Mouse (Mus musculus) stomach, postnatal 0 days (tissue): ENCODE measurements at regions not wholly inside any gene's neighbourhood (a gene's known extent, or its start where the extent isn't known, plus 50 kb on each side); places are given as distances from the start of the nearest gene placed in this dataset.
"Not testable (repeated sequence)": the region's sequence is repeated elsewhere in the genome, so short reads cannot be mapped to it uniquely, and the experiment has no call there.

Experiments
- ATAC-seq: fragments of 200-750 bp; cut with Nextera tagmentation; 2 replicates; pipeline ENCODE4 v1.8.0; 2017; ENCODE audit not compliant: low FRiP score, low TSS enrichment
- DNase-seq: peaks from one replicate; pipeline ENCODE4 v3.0.0-alpha.2; 2016; ENCODE audit warnings: low spot score
- H3K27ac ChIP-seq: fragments of 300-500 bp; sonication (generic); replicated peaks from 2 replicates; pipeline ENCODE4 v1.5.1; 2014; ENCODE audit warnings: mild to moderate bottlenecking, control low read depth
- H3K27me3 ChIP-seq: fragments of 300-500 bp; sonication (generic); 2 replicates; pipeline ENCODE4 v1.6.1; 2014; ENCODE audit warnings: low read length; ENCODE audit not compliant: control insufficient read depth, insufficient read depth
- H3K36me3 ChIP-seq: fragments of 300-500 bp; sonication (generic); 2 replicates; pipeline ENCODE4 v1.6.1; 2014; ENCODE audit warnings: low read length, mixed read lengths; ENCODE audit not compliant: control insufficient read depth, insufficient read depth
- H3K4me1 ChIP-seq: fragments of 300-500 bp; sonication (generic); replicated peaks from 2 replicates; pipeline ENCODE4 v1.6.1; 2014; ENCODE audit warnings: antibody characterized with exemption; ENCODE audit not compliant: control insufficient read depth, insufficient read depth
- H3K4me2 ChIP-seq: fragments of 300-500 bp; sonication (generic); replicated peaks from 2 replicates; pipeline ENCODE4 v1.6.1; 2014; ENCODE audit warnings: low read depth, mild to moderate bottlenecking, control low read depth, moderate library complexity
- H3K4me3 ChIP-seq: fragments of 300-500 bp; sonication (generic); 2 replicates; pipeline ENCODE4 v1.5.1; 2014; ENCODE audit warnings: low read depth, low read length, control low read depth
- H3K9ac ChIP-seq: fragments of 300-500 bp; sonication (generic); 2 replicates; pipeline ENCODE4 v1.6.1; 2014; ENCODE audit warnings: mild to moderate bottlenecking, low read length, control low read depth, mixed read lengths
- H3K9me3 ChIP-seq: fragments of 300-500 bp; sonication (generic); 2 replicates; pipeline ENCODE4 v1.6.1; 2016; ENCODE audit warnings: low read length; ENCODE audit not compliant: control insufficient read depth
- CTCF ChIP-seq: IDR thresholded peaks from 2 replicates; pipeline ENCODE4 v1.5.1; 2016; ENCODE audit warnings: antibody characterized with exemption, low read depth, mild to moderate bottlenecking, moderate library complexity
- EP300 ChIP-seq: optimal IDR thresholded peaks from 2 replicates; pipeline ENCODE3; 2016; ENCODE audit warnings: antibody characterized with exemption
- WGBS: fragments of 180-500 bp; shearing (Covaris S2); extraction: QIAGEN DNeasy Blood & Tissue Kit; methylation state at CpG from one replicate; pipeline ENCODE4 v1.1.7; 2014; 5-methylcytosine and 5-hydroxymethylcytosine counted together

GRCm38 (mm10) chr2:84065061-84065460 is 74.7 kb downstream of the Gm13691 start:
- H3K9me3 ChIP-seq: no peaks in the 10 kb centered on the region
- 43% methylated on average over 7 of the region's 7 CpGs for WGBS
- TF ChIP-seq EP300: no peak
- TF ChIP-seq CTCF: peak; percentile 68
- H3K4me3 ChIP-seq: no peak overlapping the region
- no peaks in the 10 kb centered on the region for H3K4me1 ChIP-seq
- H3K36me3 ChIP-seq: no peaks in the 10 kb centered on the region
- H3K4me2 ChIP-seq: no peak overlapping the region
- H3K9ac ChIP-seq: no peak overlapping the region
- ATAC-seq (no peak), DNase-seq (no peak)
- H3K27me3 ChIP-seq: no peaks in the 10 kb centered on the region
- no peak overlapping the region for H3K27ac ChIP-seq

DNA sequence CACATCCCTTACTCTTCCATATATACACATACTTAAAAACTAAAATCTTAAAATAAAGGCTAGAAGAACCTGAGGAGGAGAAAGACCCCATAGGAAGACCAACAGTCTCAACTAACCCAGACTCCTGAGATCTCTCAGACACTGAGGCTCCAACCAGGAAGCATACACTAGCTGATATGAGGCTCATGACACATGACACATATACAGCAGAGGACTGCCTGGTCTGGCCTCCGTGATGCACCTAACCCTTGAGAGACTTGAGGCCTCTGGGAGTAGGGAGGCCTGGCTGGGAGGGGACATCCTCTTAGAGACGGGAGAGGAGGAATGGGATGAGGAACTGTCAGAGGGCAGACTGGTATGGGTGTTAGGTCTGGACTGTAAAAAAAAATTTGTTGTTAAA is 75.4 kb downstream of the Gm13691 start:
- WGBS: 78% methylated on average over 2 of the region's 2 CpGs
- no peak for TF ChIP-seq EP300

GRCm38 (mm10) chr2:84066151-84066693 is 75.9 kb downstream of the Gm13691 start:
- H3K27ac ChIP-seq: no peak overlapping the region
- no peak for TF ChIP-seq EP300
- TF ChIP-seq CTCF: no peak
- H3K27me3 ChIP-seq: no peaks in the 10 kb centered on the region
- 53% methylated on average over 3 of the region's 3 CpGs for WGBS
- ATAC-seq (no peak), DNase-seq (no peak)
- no peaks in the 10 kb centered on the region for H3K4me1 ChIP-seq
- no peak overlapping the region for H3K4me2 ChIP-seq
- H3K4me3 ChIP-seq: no peak overlapping the region
- H3K9me3 ChIP-seq: no peaks in the 10 kb centered on the region
- H3K36me3 ChIP-seq: no peaks in the 10 kb centered on the region
- H3K9ac ChIP-seq: no peak overlapping the region

More for the DNA sequence above, 75.4 kb downstream of the Gm13691 start:
- no peak overlapping the region for H3K4me3 ChIP-seq
- H3K27me3 ChIP-seq: no peaks in the 10 kb centered on the region
- no peak overlapping the region for H3K4me2 ChIP-seq
- H3K27ac ChIP-seq: no peak overlapping the region
- ATAC-seq: no peak
- no peaks in the 10 kb centered on the region for H3K36me3 ChIP-seq
- H3K9me3 ChIP-seq: no peaks in the 10 kb centered on the region
- no peak for DNase-seq
- H3K9ac ChIP-seq: no peak overlapping the region
- no peaks in the 10 kb centered on the region for H3K4me1 ChIP-seq

GRCm38 (mm10) chr2:84066785-84067526 is 76.6 kb downstream of the Gm13691 start:
- 80% methylated on average over 6 of the region's 6 CpGs for whole genome bisulfite sequencing
- ATAC-seq: no peak
- no peak for TF ChIP-seq CTCF
- no peak for TF ChIP-seq EP300

GRCm38 (mm10) chr2:84068617-84069016 is 78.3 kb downstream of the Gm13691 start:
- Histone ChIP-seq H3K27me3 (no peaks in the 10 kb centered on the region), H3K36me3 (no peaks in the 10 kb centered on the region), H3K9me3 (no peaks in the 10 kb centered on the region), H3K9ac (no peak overlapping the region), H3K27ac (no peak overlapping the region), H3K4me1 (no peaks in the 10 kb centered on the region), H3K4me3 (no peak overlapping the region), H3K4me2 (no peak overlapping the region)
- DNase-seq: no peak
- no peak for ATAC-seq
- TF ChIP-seq EP300: no peak
- no peak for TF ChIP-seq CTCF
- WGBS: 56% methylated on average over 4 of the region's 4 CpGs

More at GRCm38 (mm10) chr2:84066785-84067526, 76.6 kb downstream of the Gm13691 start:
- Histone ChIP-seq H3K4me3 (no peak overlapping the region), H3K27ac (no peak overlapping the region), H3K9ac (no peak overlapping the region), H3K9me3 (no peaks in the 10 kb centered on the region), H3K4me2 (no peak overlapping the region), H3K27me3 (no peaks in the 10 kb centered on the region), H3K4me1 (no peaks in the 10 kb centered on the region), H3K36me3 (no peaks in the 10 kb centered on the region)
- no peak for DNase-seq

DNA sequence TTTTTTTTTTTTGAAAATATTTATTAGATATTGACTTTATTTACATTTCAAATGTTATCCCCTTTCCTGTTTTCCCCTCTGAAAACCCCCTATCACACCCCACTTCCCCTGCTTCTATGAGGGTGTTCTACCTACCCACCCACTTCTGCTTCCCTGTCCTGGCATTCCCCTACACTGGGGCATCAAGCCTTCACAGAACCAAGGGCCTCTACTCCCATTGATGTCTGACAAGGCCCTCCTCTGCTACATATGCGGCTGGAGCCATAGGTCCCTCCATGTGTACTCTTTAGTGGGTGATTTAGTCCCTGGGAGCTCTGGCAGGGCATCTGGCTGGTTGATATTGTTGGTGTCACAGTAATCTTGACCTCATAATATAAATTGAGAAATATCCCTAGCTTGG is 79.1 kb downstream of the Gm13691 start:
- not testable (repeated sequence) for ATAC-seq, H3K4me1 ChIP-seq, H3K9ac ChIP-seq, H3K27ac ChIP-seq, H3K4me2 ChIP-seq, H3K4me3 ChIP-seq, H3K27me3 ChIP-seq, H3K36me3 ChIP-seq, H3K9me3 ChIP-seq, DNase-seq
- WGBS: 62% methylated on average over 1 of the region's 1 CpGs
